Mouse (Mus musculus): ENCODE results near the gene Serpinh1. TPM values are rescaled to one million over a fixed set of nuclear protein-coding genes. Genes with fewer than 3 reads are reported as not detected.
A peak's percentile ranks its signal among the peaks of the same experiment; 100 is the strongest.

The Serpinh1 gene
- polyA plus RNA-seq, 1 experiment from 2014 or later = 819 TPM

GRCm38 (mm10) chr7:99386030-99386429, 33.0 kb upstream of the Serpinh1 start:
- no peaks in the 10 kb centered on the region for H3K36me3 ChIP-seq (ENCODE audit: insufficient read depth, low read length)
- TF ChIP-seq CTCF (IDR thresholded peaks at IDR 0.05; ENCODE audit: low read depth) = no peak
- ATAC-seq (replicated peaks; ENCODE audit: low FRiP score, low read depth) (no peak), DNase-seq (ENCODE audit: low spot score) (no peak)
- no peaks in the 10 kb centered on the region for H3K9me3 ChIP-seq (replicated peaks; ENCODE audit: low read length)
- H3K4me2 ChIP-seq (ENCODE audit: low read length) = no peak overlapping the region
- peaks cover 20% of the 10 kb centered on the region for H3K4me1 ChIP-seq (replicated peaks; ENCODE audit: insufficient read depth, low read length)
- H3K27ac ChIP-seq = no peak overlapping the region
- WGBS = 44% methylated on average over 5 of the region's 5 CpGs
- no peak overlapping the region for H3K4me3 ChIP-seq (replicated peaks; ENCODE audit: low read depth, low read length)
- no peak overlapping the region for H3K9ac ChIP-seq (ENCODE audit: low read depth, low read length)
- no peaks in the 10 kb centered on the region for H3K27me3 ChIP-seq (ENCODE audit: insufficient read depth, low read length)

GRCm38 (mm10) chr7:99384101-99384611, 31.1 kb upstream of the Serpinh1 start:
- 20% methylated on average over 4 of the region's 4 CpGs for WGBS
- ATAC-seq (replicated peaks; ENCODE audit: low FRiP score, low read depth) = no peak
- Histone ChIP-seq H3K4me1 (replicated peaks; ENCODE audit: insufficient read depth, low read length) (peaks cover 20% of the 10 kb centered on the region), H3K4me2 (ENCODE audit: low read length) (peak overlapping the region; percentile 73), H3K27ac (peak overlapping the region; percentile 74), H3K4me3 (replicated peaks; ENCODE audit: low read depth, low read length) (no peak overlapping the region), H3K36me3 (ENCODE audit: insufficient read depth, low read length) (no peaks in the 10 kb centered on the region), H3K9ac (ENCODE audit: low read depth, low read length) (0 out of 2 replicates have a peak overlapping the region, but pooled peaks have one; percentile 5), H3K27me3 (ENCODE audit: insufficient read depth, low read length) (no peaks in the 10 kb centered on the region), H3K9me3 (replicated peaks; ENCODE audit: low read length) (no peaks in the 10 kb centered on the region)
- TF ChIP-seq CTCF (IDR thresholded peaks at IDR 0.05; ENCODE audit: low read depth) = peak; percentile 42; the same call in 1 of the 2 replicates
- peak; percentile 72 for DNase-seq (ENCODE audit: low spot score)

DNA sequence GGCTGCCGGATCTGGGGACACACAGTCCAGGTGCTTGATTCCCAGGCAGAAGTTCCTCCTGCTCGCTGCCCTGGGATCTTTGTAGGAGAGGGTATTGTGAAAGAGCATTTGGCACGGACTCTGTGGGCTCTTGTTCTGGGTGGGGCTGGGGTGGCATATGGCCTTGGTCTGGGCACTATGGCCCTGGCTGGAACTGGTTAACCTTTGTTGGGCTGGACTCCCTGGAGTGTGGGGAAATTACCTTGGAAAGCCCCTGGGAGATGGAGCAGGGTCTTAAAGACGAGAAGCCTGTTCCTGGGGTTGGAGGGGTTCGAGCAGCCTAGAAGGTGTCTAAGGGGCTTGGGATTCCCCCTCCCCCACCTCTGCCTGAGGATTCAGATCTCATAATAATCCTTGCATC, 30.2 kb upstream of the Serpinh1 start:
- H3K4me3 ChIP-seq (replicated peaks; ENCODE audit: low read depth, low read length) = peak overlapping the region; percentile 49

DNA sequence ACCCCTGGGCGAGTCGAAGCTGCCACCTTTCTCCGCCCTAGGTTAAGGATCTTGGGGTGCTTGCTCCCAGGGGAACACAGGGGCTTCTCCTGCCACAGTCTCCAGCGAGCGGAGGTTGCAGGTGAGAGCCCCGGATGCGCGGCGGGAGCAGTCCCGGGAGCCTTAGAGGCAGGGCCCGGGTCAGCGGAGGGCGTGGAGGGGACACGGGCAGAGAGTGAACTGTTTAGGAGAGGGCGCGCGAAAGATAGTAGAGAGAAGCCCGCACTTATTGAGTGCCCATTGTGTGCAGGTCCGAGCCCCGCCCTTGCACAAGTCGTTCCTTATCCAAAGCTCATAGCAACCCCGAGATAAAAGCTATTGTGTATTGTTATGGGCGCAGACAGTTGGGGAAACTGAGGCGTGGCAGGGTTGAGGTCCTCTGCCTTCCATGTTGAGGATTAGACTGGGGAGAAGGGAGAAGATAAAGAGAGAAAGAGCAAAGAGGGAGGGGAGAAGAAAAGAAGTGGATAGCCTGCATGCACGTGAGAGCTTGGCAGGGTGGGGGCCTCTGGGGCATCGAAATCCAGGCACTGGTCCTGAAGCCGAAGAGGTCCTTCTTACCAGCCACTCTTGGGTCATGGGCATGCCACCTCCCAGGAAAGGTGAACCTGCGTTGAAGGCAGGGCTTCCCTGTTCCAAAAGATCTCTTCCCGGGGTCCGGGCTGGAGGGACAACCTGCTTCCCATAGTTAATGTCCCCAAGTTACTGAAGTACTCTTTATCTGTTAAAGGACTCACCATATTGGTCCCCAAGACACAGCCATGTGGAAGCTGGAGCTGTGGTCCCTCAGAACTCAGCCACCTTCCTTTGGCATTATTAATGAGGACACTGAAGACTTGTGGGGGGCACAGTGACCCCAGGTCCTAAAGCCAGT, 29.3 kb upstream of the Serpinh1 start:
- Histone ChIP-seq H3K27me3 (ENCODE audit: insufficient read depth, low read length) (no peaks in the 10 kb centered on the region), H3K9me3 (replicated peaks; ENCODE audit: low read length) (no peaks in the 10 kb centered on the region), H3K4me2 (ENCODE audit: low read length) (peak overlapping the region; percentile 73), H3K27ac (peak overlapping the region; percentile 74), H3K4me3 (replicated peaks; ENCODE audit: low read depth, low read length) (peak overlapping the region; percentile 49), H3K36me3 (ENCODE audit: insufficient read depth, low read length) (no peaks in the 10 kb centered on the region), H3K9ac (ENCODE audit: low read depth, low read length) (peak overlapping the region; percentile 61), H3K4me1 (replicated peaks; ENCODE audit: insufficient read depth, low read length) (peaks cover 20% of the 10 kb centered on the region)
- TF ChIP-seq CTCF (IDR thresholded peaks at IDR 0.05; ENCODE audit: low read depth) = no peak
- WGBS = 13% methylated on average over 30 of the region's 30 CpGs
- ATAC-seq (replicated peaks; ENCODE audit: low FRiP score, low read depth) (no peak), DNase-seq (ENCODE audit: low spot score) (peak; percentile 27)

More for the DNA sequence above, 30.2 kb upstream of the Serpinh1 start:
- Histone ChIP-seq H3K4me2 (ENCODE audit: low read length) (peak overlapping the region; percentile 73), H3K9ac (ENCODE audit: low read depth, low read length) (no peak overlapping the region), H3K27me3 (ENCODE audit: insufficient read depth, low read length) (no peaks in the 10 kb centered on the region), H3K27ac (peak overlapping the region; percentile 74), H3K36me3 (ENCODE audit: insufficient read depth, low read length) (no peaks in the 10 kb centered on the region), H3K9me3 (replicated peaks; ENCODE audit: low read length) (no peaks in the 10 kb centered on the region), H3K4me1 (replicated peaks; ENCODE audit: insufficient read depth, low read length) (peaks cover 20% of the 10 kb centered on the region)
- DNase-seq (ENCODE audit: low spot score) (no peak), ATAC-seq (replicated peaks; ENCODE audit: low FRiP score, low read depth) (no peak)
- 62% methylated on average over 5 of the region's 5 CpGs for WGBS
- no peak for TF ChIP-seq CTCF (IDR thresholded peaks at IDR 0.05; ENCODE audit: low read depth)

GRCm38 (mm10) chr7:99381214-99382087, 28.4 kb upstream of the Serpinh1 start, which contains the start of gene Gdpd5:
Gdpd5 (plus strand) TSS chr7:99381414.
- H3K27me3 ChIP-seq (ENCODE audit: insufficient read depth, low read length) = no peaks in the 10 kb centered on the region
- no peaks in the 10 kb centered on the region for H3K36me3 ChIP-seq (ENCODE audit: insufficient read depth, low read length)
- H3K9ac ChIP-seq (ENCODE audit: low read depth, low read length) = peak within 1 kb of the TSS; percentile 61
- H3K4me1 ChIP-seq (replicated peaks; ENCODE audit: insufficient read depth, low read length) = peaks cover 20% of the 10 kb centered on the region
- peak within 1 kb of the TSS; percentile 79 for H3K27ac ChIP-seq
- H3K4me2 ChIP-seq (ENCODE audit: low read length) = peak within 1 kb of the TSS; percentile 73
- peak; percentile 98 for DNase-seq (ENCODE audit: low spot score)
- under 1% methylated on average over 73 of the region's 73 CpGs for WGBS
- no peak for TF ChIP-seq CTCF (IDR thresholded peaks at IDR 0.05; ENCODE audit: low read depth)
- peak within 1 kb of the TSS; percentile 49 for H3K4me3 ChIP-seq (replicated peaks; ENCODE audit: low read depth, low read length)
- H3K9me3 ChIP-seq (replicated peaks; ENCODE audit: low read length) = no peaks in the 10 kb centered on the region
- peak; percentile 95 for ATAC-seq (replicated peaks; ENCODE audit: low FRiP score, low read depth)
